Comparison of ENCODE assay signal across 13 mouse cellular contexts in the genomic region with DNA sequence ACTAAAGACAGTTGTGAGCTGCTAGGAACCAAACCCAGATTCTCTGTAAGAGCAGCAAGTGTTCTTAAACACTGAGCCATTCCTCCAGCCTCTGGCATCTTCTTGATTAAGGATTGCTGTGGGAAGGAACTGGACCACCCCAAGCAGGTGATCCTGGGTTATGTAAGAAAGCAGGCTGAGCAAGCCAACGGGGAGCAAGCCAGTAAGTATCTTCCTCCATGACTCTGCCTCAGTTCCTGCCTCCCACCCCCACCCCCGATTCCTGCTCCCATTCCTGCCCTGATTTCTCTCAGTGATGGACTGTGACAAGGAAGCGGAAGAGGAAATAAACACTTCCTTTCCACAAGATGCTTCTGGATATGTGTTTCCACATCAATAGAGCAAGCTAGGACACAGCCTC. TPM values are rescaled to one million over a fixed set of nuclear protein-coding genes. Genes with fewer than 3 reads are reported as not detected.
DNase-seq lines count a peak whose midpoint lies in the region.
"Had no signal": no experiment of that assay in that cellular context is flagged by ENCODE, and none has a peak within 500 bp of the region (broad histone marks: within the 10 kb centered on the region; RNA-seq: fewer than 3 reads in every experiment).

No protein-coding gene starts in this region.

- peak; percentile 90 for DNase-seq in heart, adult 11 months
- no peak for DNase-seq in heart, postnatal 36 days
- DNase-seq: adrenal gland, adult 2 months; adrenal gland, adult 8-10 months; adrenal gland, postnatal 10 days; adrenal gland, postnatal 14 days; adrenal gland, postnatal 25 days; adrenal gland, postnatal 36 days; B cell, adult 2 months; cerebellum, adult 11 months; cerebellum, adult 11-12 months; cerebellum, adult 18-20 months; cerebellum, adult 2 months had no signal

- intact Hi-C loops in heart, postnatal 36 days (cut with DNase I), result loop anchor here (5.0 kb wide), 1 partner anchor 41 kb away; no protein-coding TSS in a partner anchor

RNA-seq across cellular contexts. Expression of gene Spns3, which starts 17.4 kb away (rescaled TPM):
- total RNA-seq in heart, postnatal 36 days (2021), result under 1 TPM in 1 of 2 experiments, not detected in 1; 0.16 TPM

RNA-seq across cellular contexts. Expression of gene Spns2, which starts 43.2 kb away (rescaled TPM):
- total RNA-seq in heart, postnatal 36 days (2021), result 10 to 100 TPM in 1 of 2 experiments, 1 to 10 TPM in 1; 9.7 to 11.0 TPM
